Mouse (Mus musculus) CH12.LX (cell line): Measurements from ENCODE around the gene 6430531B16Rik.

ENCODE experiments used
- CTCF ChIP-seq, 2 experiments: IDR thresholded peaks in 1 of 2; conservative IDR thresholded peaks in 1 of 2; 2 replicates each; pipeline ENCODE4 v1.5.1; 2011 to 2012; ENCODE audit warnings: low read depth in 2 of 2, low read length in 2 of 2, improper control_type of control experiment in 1 of 2, inconsistent platforms in 1 of 2, mild to moderate bottlenecking in 1 of 2, moderate library complexity in 1 of 2
- ELF1 ChIP-seq: IDR thresholded peaks from 2 replicates; pipeline ENCODE4 v1.6.1; 2014; ENCODE audit warnings: low read depth, mild to moderate bottlenecking, inconsistent platforms, low read length, improper control_type of control experiment
- HCFC1 ChIP-seq: IDR thresholded peaks from 2 replicates; pipeline ENCODE4 v1.6.1; 2012; ENCODE audit warnings: low read depth, mild to moderate bottlenecking, inconsistent platforms, low read length, improper control_type of control experiment
- MAZ ChIP-seq: IDR thresholded peaks from 2 replicates; pipeline ENCODE4 v1.6.1; 2012; ENCODE audit warnings: low read depth, mild to moderate bottlenecking, inconsistent platforms, low read length, improper control_type of control experiment, moderate library complexity
- NELFE ChIP-seq: IDR thresholded peaks from 2 replicates; pipeline ENCODE4 v1.6.1; 2011; ENCODE audit warnings: low read depth, low read length, improper control_type of control experiment
- POLR2A ChIP-seq: IDR thresholded peaks from 2 replicates; pipeline ENCODE4 v1.6.1; 2011; ENCODE audit warnings: low read depth, mild to moderate bottlenecking, improper control_type of control experiment, low read length

DNA sequence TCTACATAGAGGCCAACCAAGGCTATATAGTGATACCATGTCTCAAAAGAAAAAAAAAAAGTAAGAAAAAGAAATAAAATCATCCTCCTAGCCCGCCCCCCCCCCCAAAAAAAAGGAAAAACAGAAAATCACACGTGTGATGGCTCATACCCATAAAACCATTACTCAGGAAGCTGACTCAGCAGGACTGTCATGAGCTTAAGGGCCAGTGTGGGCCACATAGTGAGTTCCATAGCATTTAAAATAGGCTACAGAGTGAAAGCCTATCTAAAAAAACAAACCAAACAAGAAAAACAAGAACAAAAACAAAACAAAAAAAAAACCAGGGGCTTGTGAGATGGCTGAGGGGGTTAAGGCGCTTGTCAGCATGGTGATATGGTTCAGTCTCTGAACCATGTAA lies 2.2 kb upstream of the 6430531B16Rik start:
- no peak for TF ChIP-seq POLR2A
- TF ChIP-seq MAZ: no peak
- TF ChIP-seq CTCF (conservative IDR thresholded peaks at IDR 0.05 in 1 of 2, IDR thresholded peaks at IDR 0.05 in 1 of 2; ENCODE audit: low read depth in 2 of 2, low read length in 2 of 2): no peak
- TF ChIP-seq HCFC1: no peak
- no peak for TF ChIP-seq NELFE
- no peak for TF ChIP-seq ELF1
